Mouse (Mus musculus): ENCODE data around the gene Lpp.

Gene Lpp

GRCm38 (mm10) chr16:24806093-24806492, 412.8 kb downstream of the Lpp start:
- DNase-seq (ENCODE audit: low spot score): no peak

DNA sequence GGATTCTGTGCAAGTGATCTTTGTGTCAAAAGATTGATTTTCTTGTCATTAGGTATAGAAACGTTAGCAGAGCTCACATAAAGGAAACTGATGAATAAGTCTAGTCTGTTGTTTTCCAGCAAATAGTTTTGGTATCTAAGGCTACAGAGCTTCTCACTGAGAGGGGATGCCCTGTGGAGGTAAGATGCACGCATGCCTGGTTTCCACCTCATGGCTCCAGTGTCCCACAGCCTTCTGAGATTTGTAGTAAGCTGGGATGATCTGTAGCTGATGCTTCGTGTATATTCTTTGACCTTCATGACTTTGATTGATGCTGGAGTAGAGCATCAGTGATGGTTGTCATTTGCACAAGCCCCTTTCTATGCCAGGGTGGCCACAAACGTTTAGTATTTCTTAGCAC, 414.3 kb downstream of the Lpp start:
- DNase-seq (ENCODE audit: low spot score): no peak

GRCm38 (mm10) chr16:24809811-24810210, 416.5 kb downstream of the Lpp start:
- DNase-seq (ENCODE audit: low spot score): no peak

- no peak for DNase-seq (ENCODE audit: low spot score)
Measured at GRCm38 (mm10) chr16:24816621-24817020, 423.3 kb downstream of the Lpp start.

DNA sequence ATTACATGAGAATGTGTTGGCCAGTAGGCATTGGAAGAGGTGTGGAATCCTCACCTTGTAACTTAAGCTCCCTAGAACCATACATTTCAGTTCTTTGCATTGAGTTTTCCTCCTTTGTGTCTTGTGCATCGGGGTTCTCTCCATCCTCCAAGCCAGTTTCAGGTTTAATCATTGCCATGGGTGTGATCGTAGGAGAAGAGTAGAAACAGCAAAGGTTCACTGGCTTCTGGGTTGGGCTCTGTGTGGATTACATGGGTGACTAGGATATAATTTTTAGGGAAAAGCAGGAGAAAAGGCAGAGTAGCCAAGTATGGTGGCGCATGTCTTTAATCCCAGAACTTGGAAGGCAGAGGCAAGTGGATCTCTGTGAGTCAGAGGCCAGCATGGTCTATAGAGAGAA, 424.1 kb downstream of the Lpp start:
- DNase-seq (ENCODE audit: low spot score): no peak

- DNase-seq (ENCODE audit: low spot score): peak; percentile 46
Measured at GRCm38 (mm10) chr16:24819127-24819526, 425.8 kb downstream of the Lpp start.

- no peak for DNase-seq (ENCODE audit: low spot score)
Measured at GRCm38 (mm10) chr16:24822182-24822875, 429.0 kb downstream of the Lpp start.

- no peak for DNase-seq (ENCODE audit: low spot score)
Measured at GRCm38 (mm10) chr16:24822918-24823317, 429.6 kb downstream of the Lpp start.

DNA sequence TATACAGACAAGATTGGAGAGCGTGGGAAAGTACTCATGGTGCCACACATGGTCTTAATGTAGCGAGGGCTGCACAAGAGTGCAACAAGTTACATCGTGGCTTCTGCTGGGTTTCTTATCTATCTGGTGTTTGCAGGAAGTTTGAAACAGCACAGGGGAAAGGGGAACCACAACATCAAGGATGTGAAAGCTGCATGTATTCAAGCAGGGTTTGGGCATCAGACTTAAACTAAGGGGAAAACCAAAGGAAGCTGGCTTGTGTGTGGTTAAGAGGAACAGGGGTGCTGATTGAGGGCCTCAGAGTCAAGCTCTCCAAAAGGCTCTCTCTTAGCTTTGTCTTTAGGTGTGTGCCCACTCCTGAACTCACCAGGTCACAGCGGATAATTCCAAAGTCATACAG, 433.1 kb downstream of the Lpp start:
- no peak for DNase-seq (ENCODE audit: low spot score)

DNA sequence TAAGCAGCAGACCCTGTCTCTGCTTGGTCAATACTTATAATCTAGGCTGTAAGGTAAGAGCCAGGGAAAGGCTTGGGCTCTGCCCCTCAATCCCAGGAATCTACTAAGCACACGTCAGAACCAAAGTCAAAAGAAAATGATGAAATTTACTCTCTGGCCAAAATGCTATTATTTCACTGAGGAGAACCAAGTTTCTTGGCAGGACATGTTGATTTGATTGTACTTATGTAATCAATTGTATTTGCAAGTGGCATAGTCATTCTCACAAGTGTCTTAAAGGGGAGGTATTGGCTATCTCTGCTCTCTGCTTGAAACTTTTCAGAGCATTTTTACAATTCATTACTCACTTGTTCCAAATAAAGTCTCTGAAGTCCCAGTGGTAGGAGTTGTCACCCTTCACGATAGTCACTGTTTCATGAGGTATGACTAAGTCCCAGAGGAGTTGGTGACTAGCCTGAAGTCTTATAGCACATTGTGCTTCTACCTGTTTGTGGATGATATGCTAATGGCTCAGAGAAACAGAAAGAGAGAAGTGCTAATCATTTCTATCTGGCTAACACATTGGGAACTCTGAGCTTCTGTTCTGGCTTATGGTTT, 435.0 kb downstream of the Lpp start:
- no peak for DNase-seq (ENCODE audit: low spot score)

DNA sequence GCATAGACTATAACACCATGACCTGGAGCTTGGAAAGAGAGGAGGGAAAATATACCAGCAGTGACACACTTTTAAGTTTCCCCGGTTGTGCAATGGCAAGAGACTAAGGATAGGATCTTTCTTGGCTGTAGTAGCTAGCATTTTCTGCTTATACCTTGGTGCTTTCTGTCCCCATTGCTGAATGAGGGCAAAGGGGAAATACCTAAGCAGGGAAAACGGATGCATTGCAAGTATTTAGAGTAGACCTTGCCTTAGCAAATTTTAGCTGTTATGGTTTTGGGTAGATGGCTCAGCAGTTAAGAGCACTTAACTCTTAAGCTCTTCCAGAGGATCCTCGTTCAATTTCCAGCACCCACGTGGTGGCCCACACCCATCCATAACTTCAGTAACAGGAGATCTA, 436.6 kb downstream of the Lpp start:
- no peak for DNase-seq (ENCODE audit: low spot score)

GRCm38 (mm10) chr16:24830939-24831338, 437.6 kb downstream of the Lpp start:
- no peak for DNase-seq (ENCODE audit: low spot score)

GRCm38 (mm10) chr16:24833221-24833620, 439.9 kb downstream of the Lpp start:
- no peak for DNase-seq (ENCODE audit: low spot score)

- DNase-seq (ENCODE audit: low spot score): no peak
Measured at GRCm38 (mm10) chr16:24834536-24834935, 441.2 kb downstream of the Lpp start.

DNA sequence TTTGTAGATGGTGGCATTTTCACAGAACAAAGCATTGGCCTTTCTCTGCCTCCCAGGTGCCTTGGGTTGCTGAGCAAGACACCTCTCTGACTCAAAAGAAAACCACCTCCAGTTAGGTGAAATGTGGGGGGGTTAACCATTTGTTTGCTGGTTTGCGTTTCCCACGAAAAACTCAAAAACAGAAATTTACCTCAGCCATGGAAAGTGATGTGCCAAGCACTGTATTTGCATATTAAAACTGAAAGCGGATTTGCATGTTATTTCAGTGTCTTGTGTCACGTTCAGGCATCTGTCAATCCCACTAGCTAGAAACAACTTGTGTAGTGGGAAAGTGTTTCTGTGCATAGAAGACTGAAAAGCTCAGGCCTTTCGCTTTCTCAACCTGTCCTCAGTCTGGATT, 443.2 kb downstream of the Lpp start:
- no peak for DNase-seq (ENCODE audit: low spot score)

DNA sequence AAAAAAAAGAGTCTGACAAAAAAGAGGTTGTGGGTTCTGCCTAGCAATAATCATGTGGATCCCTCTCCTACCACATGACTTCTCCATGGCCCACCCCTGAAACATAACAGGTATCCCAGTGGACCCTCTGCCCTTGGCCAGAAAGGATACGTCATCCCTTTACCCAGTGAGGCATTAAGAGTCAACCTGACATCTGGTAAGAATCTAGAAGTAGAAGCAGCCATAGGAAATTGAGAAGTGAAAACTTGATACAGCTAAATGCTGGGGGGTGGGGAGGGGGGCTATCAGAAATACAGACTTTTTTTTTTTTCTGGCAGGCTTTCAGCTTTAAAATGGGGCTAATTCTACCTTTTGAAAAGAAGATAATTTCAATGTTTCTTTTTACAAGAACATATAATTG, 445.7 kb downstream of the Lpp start:
- no peak for DNase-seq (ENCODE audit: low spot score)

- DNase-seq (ENCODE audit: low spot score): no peak
Measured at GRCm38 (mm10) chr16:24840073-24840472, 446.8 kb downstream of the Lpp start.

GRCm38 (mm10) chr16:24846141-24846540, 452.8 kb downstream of the Lpp start:
- DNase-seq (ENCODE audit: low spot score): no peak

DNA sequence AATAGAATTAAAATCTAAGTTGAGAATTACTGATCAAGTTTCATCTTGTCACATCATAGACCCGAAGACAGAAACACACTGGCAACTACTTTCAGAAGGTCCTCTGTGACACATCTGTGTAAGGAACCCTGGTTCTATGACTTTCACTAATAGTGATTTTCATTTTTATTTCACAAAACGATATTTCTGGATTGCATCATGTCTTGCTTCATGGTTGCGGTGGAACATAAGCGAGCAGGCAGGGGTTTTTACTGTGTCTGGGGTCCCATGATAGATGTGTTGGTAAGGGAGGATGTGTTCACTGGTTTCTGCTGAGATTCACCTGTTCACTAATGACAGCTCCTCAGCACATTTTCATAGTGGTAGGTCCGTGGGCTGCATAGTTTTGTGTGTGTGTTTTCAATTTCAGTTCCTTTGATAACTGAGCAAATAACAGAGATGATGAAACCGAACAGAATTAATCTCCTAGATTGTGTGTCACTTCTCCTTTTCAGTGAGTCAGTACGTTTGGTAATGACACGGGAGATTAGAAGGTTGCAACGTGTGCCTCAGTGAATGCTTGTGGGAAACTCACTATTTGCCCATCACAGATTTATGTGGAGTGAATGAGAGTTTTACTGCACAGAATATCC, 466.3 kb downstream of the Lpp start:
- DNase-seq (ENCODE audit: low spot score): no peak

DNA sequence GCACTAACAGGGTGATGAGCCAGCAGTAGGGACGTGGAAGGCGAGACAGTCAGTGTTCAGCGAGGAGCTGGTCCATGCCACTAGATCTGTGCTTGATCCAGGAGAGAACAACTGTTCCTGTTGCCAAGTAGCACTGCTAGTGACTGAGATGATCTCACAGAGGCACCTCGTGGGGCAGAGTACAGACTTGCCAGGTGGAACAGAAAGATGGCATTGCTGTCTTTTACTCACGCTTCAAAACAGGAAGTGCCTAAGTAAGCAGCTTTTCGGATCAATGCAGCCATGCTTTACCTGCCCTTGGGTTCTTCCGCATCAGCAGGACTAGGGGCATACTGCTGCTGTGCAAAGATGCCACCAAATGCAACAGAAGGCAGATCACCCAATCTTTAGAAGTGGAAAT, 467.1 kb downstream of the Lpp start:
- no peak for DNase-seq (ENCODE audit: low spot score)

DNA sequence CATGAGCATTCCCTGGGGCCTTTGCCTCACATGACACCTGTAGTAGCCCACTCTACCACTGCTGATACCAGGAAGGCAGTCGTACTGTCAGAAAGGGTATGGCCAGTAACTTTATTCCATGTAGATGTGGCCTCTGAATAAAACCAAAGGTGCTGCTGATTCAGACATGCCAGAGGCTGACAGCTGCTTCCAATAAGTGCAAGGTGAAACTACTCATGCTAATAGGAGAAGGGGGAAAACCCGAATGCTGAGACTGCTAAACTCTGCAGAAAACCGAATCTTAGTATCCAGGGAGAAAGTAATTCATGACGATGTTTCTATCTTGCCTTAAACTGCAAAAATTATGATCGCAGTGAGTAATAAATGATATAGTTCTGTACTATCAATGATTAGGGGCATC, 468.1 kb downstream of the Lpp start:
- no peak for DNase-seq (ENCODE audit: low spot score)

GRCm38 (mm10) chr16:24874235-24874634, 480.9 kb downstream of the Lpp start:
- DNase-seq (ENCODE audit: low spot score): peak; percentile 34

GRCm38 (mm10) chr16:24875661-24876060, 482.4 kb downstream of the Lpp start:
- DNase-seq (ENCODE audit: low spot score): no peak

DNA sequence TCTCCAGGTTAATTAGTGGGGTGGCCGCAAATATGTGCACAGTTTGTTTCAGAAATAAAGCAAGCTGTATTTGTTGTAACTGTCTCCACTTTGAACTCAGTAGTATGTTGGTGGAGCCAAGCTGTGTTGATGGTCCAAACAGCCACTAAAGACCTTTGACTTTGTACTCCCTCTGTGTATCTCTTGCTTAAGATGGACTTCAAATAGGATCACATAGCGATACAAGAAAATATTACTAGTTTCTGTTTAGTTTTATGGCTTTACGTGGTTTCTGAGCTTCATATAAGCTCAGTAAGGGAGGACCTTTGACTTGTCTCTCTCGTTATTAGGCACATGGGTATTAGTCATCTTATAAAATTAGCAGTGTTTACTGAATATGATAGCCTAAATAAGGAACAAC, 485.7 kb downstream of the Lpp start:
- no peak for DNase-seq (ENCODE audit: low spot score)

Measured in retina, embryonic 14.5 days (tissue).